Mouse (Mus musculus): ENCODE results near the gene Otop3. TPM values are rescaled to one million over a fixed set of nuclear protein-coding genes. Genes with fewer than 3 reads are reported as not detected.
"Not testable (repeated sequence)": the region's sequence is repeated elsewhere in the genome, so short reads cannot be mapped to it uniquely, and the experiment has no call there.

Gene Otop3
- polyA plus RNA-seq, 1 experiment from 2014 or later, result 4.6 TPM

DNA sequence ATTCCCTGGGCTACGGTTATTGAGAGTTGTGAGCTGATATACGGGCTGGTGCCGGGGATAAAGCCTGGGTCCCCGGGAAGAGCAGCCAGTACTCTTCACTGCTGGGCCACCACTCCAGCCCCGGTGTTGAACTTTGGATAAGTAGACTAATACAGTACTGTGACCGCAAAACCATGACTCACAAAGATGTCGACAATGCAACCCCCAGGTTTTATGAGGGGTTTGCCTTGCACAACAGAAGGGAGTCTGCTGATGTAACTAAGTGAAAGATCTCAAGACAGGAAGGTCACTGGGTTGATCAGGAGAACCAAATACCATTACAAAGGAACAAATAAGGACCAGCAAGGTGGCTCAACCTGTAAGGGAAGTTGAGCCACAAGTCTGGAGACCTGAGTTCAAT is 42.2 kb downstream of the Otop3 start:
- 67% methylated on average over 7 of the region's 7 CpGs for WGBS
- no peak overlapping the region for H3K4me2 ChIP-seq (ENCODE audit: low read depth, low read length)

DNA sequence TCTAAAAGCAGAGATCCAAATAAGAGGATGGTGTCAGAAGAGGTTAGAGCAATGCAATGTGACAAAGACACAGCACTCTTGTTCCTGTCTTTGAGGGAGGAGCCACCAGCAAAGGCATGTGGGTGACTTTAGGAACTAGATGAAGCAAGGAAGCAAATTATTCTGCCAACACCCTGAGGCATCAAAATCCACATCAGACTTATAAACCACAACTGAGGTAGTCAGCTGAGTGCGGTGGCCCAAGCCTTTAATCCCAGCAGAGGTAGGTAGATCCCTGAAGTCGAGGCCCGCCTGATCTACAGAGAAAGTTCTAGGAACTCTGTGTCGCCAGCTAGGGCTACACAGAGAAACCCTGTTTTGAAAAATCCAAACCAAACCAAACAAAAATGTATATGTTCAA is 42.7 kb downstream of the Otop3 start:
- no peak overlapping the region for H3K4me2 ChIP-seq (ENCODE audit: low read depth, low read length)
- H3K27me3 ChIP-seq (ENCODE audit: control insufficient read depth, insufficient read depth, low read length), result peaks cover 13% of the 10 kb centered on the region
- peaks cover 7% of the 10 kb centered on the region for H3K4me1 ChIP-seq (ENCODE audit: control insufficient read depth, insufficient read depth, low read length)
- WGBS, result 87% methylated on average over 4 of the region's 4 CpGs
- no peaks in the 10 kb centered on the region for H3K36me3 ChIP-seq (ENCODE audit: control insufficient read depth, insufficient read depth, low read length)
- H3K9me3 ChIP-seq (replicated peaks; ENCODE audit: control insufficient read depth, low read length), result no peaks in the 10 kb centered on the region
- ATAC-seq (ENCODE audit: insufficient read depth, low FRiP score), result no peak
- H3K9ac ChIP-seq (ENCODE audit: low read length), result no peak overlapping the region
- H3K4me3 ChIP-seq (replicated peaks; ENCODE audit: low read length), result no peak overlapping the region
- H3K27ac ChIP-seq (ENCODE audit: low read length), result no peak overlapping the region

More for the DNA sequence above, 42.2 kb downstream of the Otop3 start:
- Histone ChIP-seq H3K4me3 (replicated peaks; ENCODE audit: low read length) (no peak overlapping the region), H3K9me3 (replicated peaks; ENCODE audit: control insufficient read depth, low read length) (no peaks in the 10 kb centered on the region), H3K27me3 (ENCODE audit: control insufficient read depth, insufficient read depth, low read length) (peaks cover 13% of the 10 kb centered on the region), H3K27ac (ENCODE audit: low read length) (no peak overlapping the region), H3K4me1 (ENCODE audit: control insufficient read depth, insufficient read depth, low read length) (peaks cover 7% of the 10 kb centered on the region), H3K9ac (ENCODE audit: low read length) (no peak overlapping the region), H3K36me3 (ENCODE audit: control insufficient read depth, insufficient read depth, low read length) (no peaks in the 10 kb centered on the region)
- ATAC-seq (ENCODE audit: insufficient read depth, low FRiP score), result no peak

DNA sequence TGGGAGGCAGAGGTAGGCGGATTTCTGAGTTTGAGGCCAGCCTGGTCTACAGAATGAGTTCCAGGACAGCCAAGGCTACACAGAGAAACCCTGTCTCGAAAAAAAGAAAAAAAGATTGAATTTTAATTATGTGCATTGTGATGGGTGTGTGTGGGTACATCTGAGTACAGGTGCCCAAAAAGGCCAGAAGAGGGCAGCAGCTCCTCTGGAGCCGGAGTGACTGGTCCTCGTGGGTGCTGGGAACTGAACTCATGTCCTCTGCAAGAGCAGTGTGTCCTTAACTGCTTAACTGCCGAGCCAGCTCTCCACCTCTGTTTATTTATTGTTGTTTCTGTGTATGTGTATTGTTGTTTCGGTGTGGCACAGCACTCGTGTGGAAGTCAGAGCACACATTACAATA is 43.3 kb downstream of the Otop3 start:
- Histone ChIP-seq H3K9ac (ENCODE audit: low read length) (no peak overlapping the region), H3K36me3 (ENCODE audit: control insufficient read depth, insufficient read depth, low read length) (no peaks in the 10 kb centered on the region), H3K9me3 (replicated peaks; ENCODE audit: control insufficient read depth, low read length) (no peaks in the 10 kb centered on the region), H3K4me2 (ENCODE audit: low read depth, low read length) (no peak overlapping the region), H3K4me1 (ENCODE audit: control insufficient read depth, insufficient read depth, low read length) (peaks cover 11% of the 10 kb centered on the region), H3K27ac (ENCODE audit: low read length) (no peak overlapping the region), H3K27me3 (ENCODE audit: control insufficient read depth, insufficient read depth, low read length) (peaks cover 13% of the 10 kb centered on the region), H3K4me3 (replicated peaks; ENCODE audit: low read length) (no peak overlapping the region)
- WGBS, result 87% methylated on average over 7 of the region's 7 CpGs
- ATAC-seq (ENCODE audit: insufficient read depth, low FRiP score), result no peak

DNA sequence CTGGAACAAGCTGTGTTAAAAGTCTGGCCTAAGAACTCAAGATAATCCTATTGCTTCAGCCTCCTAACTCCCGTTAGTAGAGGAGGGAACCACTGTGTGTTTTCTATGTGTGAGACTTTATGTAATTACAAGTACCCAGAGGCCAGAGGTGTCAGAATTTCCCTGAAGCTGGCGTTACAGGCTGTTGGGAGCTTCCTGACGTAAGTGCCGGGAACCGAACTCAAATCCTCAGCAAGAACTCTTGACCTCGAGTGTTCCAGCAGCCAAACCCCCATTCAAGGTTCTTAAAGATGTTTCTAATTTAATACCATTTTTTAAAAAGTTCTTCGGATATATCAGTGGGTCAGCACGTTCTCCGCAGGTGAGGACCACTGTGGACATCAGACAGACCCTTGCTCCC is 46.7 kb downstream of the Otop3 start:
- Histone ChIP-seq H3K9ac (ENCODE audit: low read length) (no peak overlapping the region), H3K4me3 (replicated peaks; ENCODE audit: low read length) (peak overlapping the region; percentile 72), H3K27me3 (ENCODE audit: control insufficient read depth, insufficient read depth, low read length) (no peaks in the 10 kb centered on the region), H3K36me3 (ENCODE audit: control insufficient read depth, insufficient read depth, low read length) (no peaks in the 10 kb centered on the region), H3K4me2 (ENCODE audit: low read depth, low read length) (peak overlapping the region; percentile 82), H3K9me3 (replicated peaks; ENCODE audit: control insufficient read depth, low read length) (no peaks in the 10 kb centered on the region), H3K4me1 (ENCODE audit: control insufficient read depth, insufficient read depth, low read length) (peaks cover 16% of the 10 kb centered on the region), H3K27ac (ENCODE audit: low read length) (peak overlapping the region; percentile 65)
- 14% methylated on average over 9 of the region's 9 CpGs for WGBS
- ATAC-seq (ENCODE audit: insufficient read depth, low FRiP score), result no peak

DNA sequence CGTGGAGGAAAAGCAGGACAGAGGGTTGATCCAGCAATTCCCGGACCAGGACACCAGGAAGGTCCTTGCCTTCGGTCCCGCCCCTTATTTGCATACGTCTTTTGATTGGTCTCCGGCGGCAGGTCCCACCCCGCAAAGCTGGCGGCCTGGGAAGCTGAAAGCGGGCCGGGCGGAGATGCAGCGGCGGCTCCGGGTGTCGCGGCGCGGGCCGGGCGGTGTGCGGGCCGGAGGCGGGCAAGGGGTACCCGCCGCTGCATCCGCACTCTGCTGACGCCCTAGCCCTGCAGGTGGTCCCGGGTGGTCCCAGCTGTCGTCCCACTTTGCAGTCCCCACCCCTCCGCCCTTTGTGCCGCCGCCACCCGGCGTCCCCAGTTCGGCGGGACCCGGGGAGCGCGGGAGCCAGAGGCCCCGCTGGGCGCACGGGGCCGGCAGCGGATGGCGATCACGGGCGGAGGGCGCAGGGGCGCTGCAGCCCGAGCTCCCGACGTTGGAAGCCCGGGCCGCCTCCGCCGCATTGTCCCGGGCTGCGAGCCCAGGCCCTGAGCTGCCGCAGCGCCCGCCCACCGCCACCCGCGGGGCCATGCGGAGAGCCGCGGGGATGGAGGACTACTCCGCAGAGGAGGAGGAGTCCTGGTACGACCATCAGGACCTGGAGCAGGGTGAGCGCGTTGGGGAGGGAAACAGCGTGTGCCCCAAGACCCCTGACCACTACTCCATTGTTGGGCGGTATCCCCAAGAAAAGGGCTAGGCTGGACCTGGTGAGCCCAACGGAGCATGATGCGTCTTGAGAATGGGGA is 47.4 kb downstream of the Otop3 start, which contains the start of gene Cdr2l:
TSS of gene Cdr2l (plus strand) at position 174 of the 797 bp plus-strand sequence.
- Histone ChIP-seq H3K27me3 (ENCODE audit: control insufficient read depth, insufficient read depth, low read length) (no peaks in the 10 kb centered on the region), H3K9me3 (replicated peaks; ENCODE audit: control insufficient read depth, low read length) (no peaks in the 10 kb centered on the region), H3K36me3 (ENCODE audit: control insufficient read depth, insufficient read depth, low read length) (no peaks in the 10 kb centered on the region), H3K4me3 (replicated peaks; ENCODE audit: low read length) (peak within 1 kb of the TSS; percentile 72), H3K9ac (ENCODE audit: low read length) (peak within 1 kb of the TSS; percentile 86), H3K4me1 (ENCODE audit: control insufficient read depth, insufficient read depth, low read length) (peaks cover 16% of the 10 kb centered on the region), H3K27ac (ENCODE audit: low read length) (peak within 1 kb of the TSS; percentile 83), H3K4me2 (ENCODE audit: low read depth, low read length) (peak within 1 kb of the TSS; percentile 82)
- WGBS, result under 1% methylated on average over 73 of the region's 76 CpGs
- peak; percentile 90 for ATAC-seq (ENCODE audit: insufficient read depth, low FRiP score)

DNA sequence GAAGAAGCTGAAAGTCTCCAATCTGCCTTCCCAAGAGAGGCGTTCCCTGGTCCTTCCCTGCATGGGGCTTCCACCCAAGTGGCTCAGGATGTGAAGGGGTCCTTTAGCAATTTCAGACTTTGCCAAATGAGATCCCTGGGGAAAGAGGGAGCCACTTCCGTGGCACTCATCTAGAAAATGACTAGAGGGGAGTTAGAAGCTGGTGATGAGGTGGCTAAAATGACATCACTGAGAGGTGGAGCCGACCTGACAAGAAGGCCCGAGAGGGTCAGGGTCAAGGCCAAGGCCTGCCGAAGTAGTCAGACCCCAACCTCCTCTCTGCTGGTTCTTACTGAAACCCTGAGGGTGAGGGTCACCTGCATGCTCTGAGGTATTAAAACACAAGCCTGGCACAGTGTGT is 48.4 kb downstream of the Otop3 start:
- Histone ChIP-seq H3K9ac (ENCODE audit: low read length) (peak overlapping the region; percentile 86), H3K9me3 (replicated peaks; ENCODE audit: control insufficient read depth, low read length) (no peaks in the 10 kb centered on the region), H3K4me2 (ENCODE audit: low read depth, low read length) (peak overlapping the region; percentile 82), H3K27ac (ENCODE audit: low read length) (peak overlapping the region; percentile 83; the same call in 1 of the 2 replicates), H3K4me3 (replicated peaks; ENCODE audit: low read length) (peak overlapping the region; percentile 72), H3K4me1 (ENCODE audit: control insufficient read depth, insufficient read depth, low read length) (peaks cover 16% of the 10 kb centered on the region), H3K27me3 (ENCODE audit: control insufficient read depth, insufficient read depth, low read length) (no peaks in the 10 kb centered on the region), H3K36me3 (ENCODE audit: control insufficient read depth, insufficient read depth, low read length) (no peaks in the 10 kb centered on the region)
- no peak for ATAC-seq (ENCODE audit: insufficient read depth, low FRiP score)
- 24% methylated on average over 5 of the region's 5 CpGs for WGBS

DNA sequence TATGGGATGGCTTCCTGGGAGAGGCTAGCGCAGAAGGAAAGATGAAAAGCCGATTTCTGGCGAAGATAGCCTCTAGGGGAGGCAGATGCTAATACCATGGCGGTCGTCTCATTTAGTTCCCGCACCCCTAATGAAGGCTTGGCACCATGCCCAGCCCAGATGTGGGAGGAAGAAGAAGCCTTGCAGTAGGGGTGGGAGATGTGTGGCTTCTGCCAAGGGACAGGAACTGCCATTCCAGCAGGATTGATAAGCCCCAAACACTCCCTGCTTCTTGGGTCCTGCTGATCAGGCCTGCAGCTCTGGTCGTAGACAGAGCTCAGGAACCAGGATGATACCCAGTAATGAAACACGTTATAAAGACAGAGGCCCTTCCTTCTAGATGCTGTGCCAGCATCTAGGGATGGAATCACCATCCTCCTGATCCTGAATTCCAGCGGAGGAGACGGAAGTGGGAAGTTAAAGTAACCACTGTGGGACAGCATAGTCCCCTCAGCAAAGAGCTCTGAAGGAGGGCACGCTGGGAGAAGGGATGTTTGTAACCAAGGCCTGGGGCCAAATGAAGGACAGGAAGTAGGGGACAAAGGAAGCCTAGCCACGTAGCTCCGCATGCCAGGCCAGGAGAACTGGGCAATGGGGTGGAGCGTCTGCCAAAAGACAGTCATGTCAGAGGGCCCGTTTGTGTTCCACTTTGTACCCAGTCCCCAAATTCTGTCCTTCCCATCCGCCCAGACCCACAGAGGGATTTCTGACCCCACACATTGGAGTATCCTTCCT is 49.4 kb downstream of the Otop3 start:
- H3K4me2 ChIP-seq (ENCODE audit: low read depth, low read length), result peak overlapping the region; percentile 82; the same call in 1 of the 2 replicates
- H3K9me3 ChIP-seq (replicated peaks; ENCODE audit: control insufficient read depth, low read length), result no peaks in the 10 kb centered on the region
- no peaks in the 10 kb centered on the region for H3K36me3 ChIP-seq (ENCODE audit: control insufficient read depth, insufficient read depth, low read length)
- H3K27ac ChIP-seq (ENCODE audit: low read length), result peak overlapping the region; percentile 54; the same call in 1 of the 2 replicates
- H3K27me3 ChIP-seq (ENCODE audit: control insufficient read depth, insufficient read depth, low read length), result no peaks in the 10 kb centered on the region
- H3K4me1 ChIP-seq (ENCODE audit: control insufficient read depth, insufficient read depth, low read length), result peaks cover 16% of the 10 kb centered on the region
- H3K4me3 ChIP-seq (replicated peaks; ENCODE audit: low read length), result no peak overlapping the region
- H3K9ac ChIP-seq (ENCODE audit: low read length), result peak overlapping the region; percentile 42; the same call in 1 of the 2 replicates
- 54% methylated on average over 16 of the region's 16 CpGs for WGBS
- ATAC-seq (ENCODE audit: insufficient read depth, low FRiP score), result no peak

DNA sequence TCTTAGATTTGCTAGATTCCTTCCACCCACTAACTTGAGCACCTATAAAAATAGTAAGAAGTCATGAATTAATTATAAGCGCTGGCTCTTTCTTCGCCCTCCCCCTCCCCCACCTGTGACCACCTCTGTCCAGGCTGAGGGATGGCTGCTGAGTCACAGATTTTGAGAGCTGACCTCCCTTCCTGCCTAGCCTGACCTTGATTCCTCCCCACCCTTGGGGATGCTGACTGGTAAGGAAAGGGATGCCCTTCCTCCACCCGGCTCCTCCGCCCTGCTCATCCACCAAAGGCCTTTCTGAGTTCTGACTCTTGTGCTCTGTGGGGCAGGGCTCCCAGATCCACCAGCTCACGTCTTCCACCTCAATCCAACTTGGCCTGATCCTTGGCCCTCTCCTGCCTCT is 50.1 kb downstream of the Otop3 start:
- no peak overlapping the region for H3K27ac ChIP-seq (ENCODE audit: low read length)
- H3K4me3 ChIP-seq (replicated peaks; ENCODE audit: low read length), result no peak overlapping the region
- 81% methylated on average over 5 of the region's 5 CpGs for WGBS
- peaks cover 16% of the 10 kb centered on the region for H3K4me1 ChIP-seq (ENCODE audit: control insufficient read depth, insufficient read depth, low read length)
- no peak overlapping the region for H3K4me2 ChIP-seq (ENCODE audit: low read depth, low read length)
- H3K36me3 ChIP-seq (ENCODE audit: control insufficient read depth, insufficient read depth, low read length), result no peaks in the 10 kb centered on the region
- H3K27me3 ChIP-seq (ENCODE audit: control insufficient read depth, insufficient read depth, low read length), result no peaks in the 10 kb centered on the region
- H3K9me3 ChIP-seq (replicated peaks; ENCODE audit: control insufficient read depth, low read length), result no peaks in the 10 kb centered on the region
- ATAC-seq (ENCODE audit: insufficient read depth, low FRiP score), result no peak
- peak overlapping the region; percentile 42; the same call in 1 of the 2 replicates for H3K9ac ChIP-seq (ENCODE audit: low read length)

DNA sequence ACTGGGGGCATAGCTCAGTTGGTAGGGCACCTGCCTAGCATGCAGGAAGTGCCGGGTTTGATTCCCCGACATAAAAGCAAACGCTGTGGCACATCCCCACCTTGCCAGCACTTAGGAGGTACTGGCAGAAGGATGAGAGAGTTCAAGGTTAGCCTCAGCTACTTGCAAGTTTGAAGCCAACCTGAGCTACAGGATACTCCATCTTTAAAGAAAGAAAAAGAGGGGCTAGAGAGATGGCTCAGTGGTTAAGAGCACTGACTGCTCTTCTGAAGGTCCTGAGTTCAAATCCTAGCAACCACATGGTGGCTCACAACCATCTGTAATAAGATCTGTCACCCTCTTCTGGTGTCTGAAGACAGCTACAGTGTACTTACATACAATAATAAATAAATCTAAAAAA is 52.3 kb downstream of the Otop3 start:
- H3K27me3 ChIP-seq (ENCODE audit: control insufficient read depth, insufficient read depth, low read length); H3K9ac ChIP-seq (ENCODE audit: low read length); H3K36me3 ChIP-seq (ENCODE audit: control insufficient read depth, insufficient read depth, low read length); H3K27ac ChIP-seq (ENCODE audit: low read length); H3K4me2 ChIP-seq (ENCODE audit: low read depth, low read length); H3K9me3 ChIP-seq (replicated peaks; ENCODE audit: control insufficient read depth, low read length); H3K4me3 ChIP-seq (replicated peaks; ENCODE audit: low read length); ATAC-seq (ENCODE audit: insufficient read depth, low FRiP score): not testable (repeated sequence)
- H3K4me1 ChIP-seq (ENCODE audit: control insufficient read depth, insufficient read depth, low read length), result peaks cover 16% of the 10 kb centered on the region
- WGBS, result 91% methylated on average over 3 of the region's 3 CpGs

Data from stomach, embryonic 16.5 days (tissue).